Mouse (Mus musculus) gastrocnemius, adult 8-10 months (tissue): ENCODE data around the gene Gm38431. TPM values are rescaled to one million over a fixed set of nuclear protein-coding genes. Genes with fewer than 3 reads are reported as not detected.

ENCODE experiments used
- DNase-seq, 2 experiments: peaks; one replicate each; pipeline ENCODE4 v3.0.0; 2022; ENCODE audit warnings: low spot score in 2 of 2
- microRNA-seq: library from miRNA; unstranded; fragments of <30 nt; microRNA quantifications from one replicate; pipeline ENCODE4 v1.2.0, GENCODE M21; 2022
- total RNA-seq, 4 experiments: library from RNA; stranded (reverse); gene quantifications; 2 replicates each; pipeline ENCODE4 v1.2.4; 2022

The Gm38431 gene
- total RNA-seq, 4 experiments from 2014 or later = 0.15 to 2.5 (median 0.34) TPM

GRCm38 (mm10) chr9:21021363-21021762 is 70.4 kb downstream of the Gm38431 start:
- DNase-seq = no peak

DNA sequence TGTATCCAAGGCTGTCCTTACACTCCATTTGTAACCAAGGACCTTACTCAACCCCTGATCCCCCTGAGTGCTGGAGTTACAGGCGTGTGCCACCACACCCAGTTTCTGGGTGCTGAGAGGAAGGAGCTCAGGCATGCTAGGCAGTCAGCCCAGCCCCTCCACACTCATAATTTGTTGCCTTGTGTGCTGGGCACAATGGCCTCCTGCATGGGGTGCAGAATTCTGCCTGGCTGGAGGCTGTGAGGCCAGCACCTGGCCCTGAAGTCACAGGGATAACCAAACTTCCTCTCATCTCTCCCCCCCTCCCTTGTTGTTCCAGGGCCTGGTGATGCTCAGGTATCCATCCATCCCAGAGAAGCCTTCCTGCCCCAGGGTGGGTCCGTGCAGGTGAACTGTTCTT is 73.2 kb downstream of the Gm38431 start:
- no peak for DNase-seq

Small RNA genes within 50 kb of the gene (microRNA-seq; reads per million reads assigned to microRNA genes)
- gene Mir1900 (not detected), gene Mir7082 (not detected)

Other genes with a start within 250 kb of the Gm38431 start
- gene A230050P20Rik, start 223.4 kb downstream of the Gm38431 start, total RNA-seq = 1 to 10 TPM in 3 of 4 experiments, under 1 TPM in 1; 0.53 to 2.7 (median 1.5) TPM
- gene Angptl6, start 212.3 kb downstream of the Gm38431 start, total RNA-seq = 1 to 10 TPM; 6.5 to 7.6 (median 7.1) TPM
- gene Ppan, start 203.8 kb downstream of the Gm38431 start, total RNA-seq = 10 to 100 TPM in 1 of 4 experiments, 1 to 10 TPM in 3; 6.8 to 10.9 (median 8.3) TPM
- 100 to 1,000 TPM in 3 of 4 experiments, 10 to 100 TPM in 1; 95.7 to 105 (median 102) TPM for gene Eif3g, start 193.4 kb downstream of the Gm38431 start, total RNA-seq
- gene Dnmt1, start 132.1 kb downstream of the Gm38431 start, total RNA-seq = 1 to 10 TPM; 5.5 to 6.0 (median 5.8) TPM
- gene S1pr2, start 115.2 kb downstream of the Gm38431 start, total RNA-seq = 1 to 10 TPM in 1 of 4 experiments, under 1 TPM in 3; 0.46 to 1.1 (median 0.74) TPM
- 10 to 100 TPM; 53.7 to 58.9 (median 55.7) TPM for gene Mrpl4, start 89.3 kb downstream of the Gm38431 start, total RNA-seq
- 1 to 10 TPM; 1.3 to 2.3 (median 1.4) TPM for gene Icam1, start 76.0 kb downstream of the Gm38431 start, total RNA-seq
- gene Icam4, start 62.6 kb downstream of the Gm38431 start, total RNA-seq = 1 to 10 TPM; 1.3 to 2.7 (median 1.8) TPM
- gene Icam5, start 59.9 kb downstream of the Gm38431 start, total RNA-seq = under 1 TPM in 1 of 4 experiments, not detected in 3; 0.08 TPM
- gene Zglp1, start 24.9 kb downstream of the Gm38431 start, total RNA-seq = not detected
- gene Gm49373, start 18.9 kb downstream of the Gm38431 start, total RNA-seq = under 1 TPM in 2 of 4 experiments, not detected in 2; 0.19 to 0.39 TPM
- gene Fdx1l, start 18.4 kb downstream of the Gm38431 start, total RNA-seq = 10 to 100 TPM; 47.9 to 55.2 (median 51.4) TPM
- gene Raver1, start within 50 bp of the Gm38431 start, total RNA-seq = 10 to 100 TPM; 13.0 to 15.6 (median 14.3) TPM
- 1 to 10 TPM; 4.9 to 6.0 (median 5.8) TPM for gene Tyk2, start 39.2 kb upstream of the Gm38431 start, total RNA-seq
- gene Cdc37, start 58.0 kb upstream of the Gm38431 start, total RNA-seq = 100 to 1,000 TPM in 3 of 4 experiments, 10 to 100 TPM in 1; 95.0 to 132 (median 111) TPM
- gene Pde4a, start 73.7 kb upstream of the Gm38431 start, total RNA-seq = 10 to 100 TPM; 40.7 to 51.5 (median 47.0) TPM
- 10 to 100 TPM; 54.9 to 59.4 (median 57.4) TPM for gene Keap1, start 147.4 kb upstream of the Gm38431 start, total RNA-seq
- gene S1pr5, start 156.4 kb upstream of the Gm38431 start, total RNA-seq = under 1 TPM; 0.10 to 0.29 (median 0.15) TPM
- 10 to 100 TPM; 74.3 to 87.3 (median 80.7) TPM for gene Atg4d, start 173.3 kb upstream of the Gm38431 start, total RNA-seq
- 10 to 100 TPM in 3 of 4 experiments, 1 to 10 TPM in 1; 8.4 to 13.0 (median 11.4) TPM for gene Kri1, start 196.0 kb upstream of the Gm38431 start, total RNA-seq
- 10 to 100 TPM in 3 of 4 experiments, 1 to 10 TPM in 1; 8.8 to 10.7 (median 10.6) TPM for gene Cdkn2d, start 199.4 kb upstream of the Gm38431 start, total RNA-seq
- gene Ap1m2, start 220.3 kb upstream of the Gm38431 start, total RNA-seq = not detected
- gene Slc44a2, start 228.7 kb upstream of the Gm38431 start, total RNA-seq = 100 to 1,000 TPM; 155 to 165 (median 161) TPM